Mouse (Mus musculus): ENCODE results near the gene Ifnar2. TPM values are rescaled to one million over a fixed set of nuclear protein-coding genes. Genes with fewer than 3 reads are reported as not detected.
"Not testable (repeated sequence)": the region's sequence is repeated elsewhere in the genome, so short reads cannot be mapped to it uniquely, and the experiment has no call there.

Ifnar2 gene
- polyA plus RNA-seq, 1 experiment from 2014 or later: 86.9 TPM

DNA sequence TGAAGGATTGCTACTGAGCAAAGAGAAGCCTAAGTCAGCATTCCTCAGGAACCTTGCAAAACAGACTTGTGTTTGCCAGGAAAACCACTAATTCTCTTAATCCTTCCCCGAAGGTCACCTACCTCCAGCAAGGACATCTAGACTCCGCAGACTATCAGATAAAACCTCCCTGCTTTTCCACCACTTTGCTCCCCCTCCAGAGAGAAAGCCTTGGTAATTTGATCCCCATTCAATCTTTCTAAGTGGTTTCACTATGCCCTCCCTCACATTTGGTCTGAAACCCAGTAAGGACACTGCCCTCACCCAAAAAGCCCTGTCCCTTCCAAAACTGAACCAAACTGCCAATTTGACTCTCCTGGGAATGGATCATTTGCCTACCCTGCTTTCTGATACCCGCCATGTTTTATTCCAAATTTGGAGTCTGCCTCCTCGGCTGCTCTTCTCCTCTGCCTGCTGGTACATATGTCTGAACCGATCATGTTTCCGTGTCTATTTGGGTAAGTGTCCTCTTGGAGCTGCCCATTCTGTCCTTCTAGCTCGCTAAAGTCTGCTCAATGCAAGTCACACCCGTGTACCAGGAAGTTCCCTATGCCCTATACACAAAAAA is 55.8 kb downstream of the Ifnar2 start:
- Histone ChIP-seq H3K27me3 (no peaks in the 10 kb centered on the region), H3K4me1 (replicated peaks) (peaks cover 16% of the 10 kb centered on the region)
- WGBS (ENCODE audit: insufficient replicate concordance): 75% methylated on average over 8 of the region's 8 CpGs

DNA sequence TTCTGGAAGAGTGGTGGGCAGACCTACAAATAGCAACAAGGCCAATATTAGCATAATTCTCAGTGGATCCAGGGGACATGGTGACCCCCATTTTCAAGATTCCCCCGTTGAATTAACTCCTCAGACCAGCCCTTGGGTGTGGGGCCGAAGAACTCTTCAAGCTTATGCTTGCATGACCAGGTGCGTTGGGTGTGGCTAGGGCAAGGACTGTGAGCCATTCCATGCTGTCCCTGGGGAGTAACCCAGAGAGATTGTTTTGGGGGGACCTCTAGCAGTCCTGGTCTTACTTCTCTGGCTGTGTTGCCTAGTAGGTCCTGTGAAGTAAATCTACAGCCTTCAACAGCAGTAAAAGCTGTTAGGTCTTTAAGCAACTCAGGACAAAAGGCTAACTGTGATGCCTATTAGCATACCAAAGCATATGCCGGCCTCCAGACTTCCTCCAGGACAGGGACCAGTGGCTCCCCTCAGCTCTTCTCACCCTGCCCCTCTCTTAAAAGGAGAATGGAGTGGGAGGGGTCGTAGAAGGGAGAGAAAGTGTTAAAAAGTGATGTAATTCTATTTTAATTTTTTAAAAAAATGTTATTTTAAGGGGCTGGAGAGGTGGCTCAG is 60.2 kb downstream of the Ifnar2 start:
- no peak for ATAC-seq (ENCODE audit: insufficient read depth)
- no peaks in the 10 kb centered on the region for H3K27me3 ChIP-seq
- H3K9me3 ChIP-seq (replicated peaks): no peaks in the 10 kb centered on the region
- no peak overlapping the region for H3K9ac ChIP-seq
- H3K27ac ChIP-seq (replicated peaks): peak overlapping the region; percentile 53
- WGBS (ENCODE audit: insufficient replicate concordance): 62% methylated on average over 5 of the region's 5 CpGs
- H3K36me3 ChIP-seq (replicated peaks): no peaks in the 10 kb centered on the region
- no peak overlapping the region for H3K4me2 ChIP-seq
- no peak overlapping the region for H3K4me3 ChIP-seq (replicated peaks)
- peaks cover 42% of the 10 kb centered on the region for H3K4me1 ChIP-seq (replicated peaks)

More for the DNA sequence above, 55.8 kb downstream of the Ifnar2 start:
- no peak overlapping the region for H3K4me3 ChIP-seq (replicated peaks)
- no peak for ATAC-seq (ENCODE audit: insufficient read depth)
- no peak overlapping the region for H3K27ac ChIP-seq (replicated peaks)
- H3K9ac ChIP-seq: no peak overlapping the region
- no peaks in the 10 kb centered on the region for H3K9me3 ChIP-seq (replicated peaks)
- no peak overlapping the region for H3K4me2 ChIP-seq
- H3K36me3 ChIP-seq (replicated peaks): peaks cover 40% of the 10 kb centered on the region

DNA sequence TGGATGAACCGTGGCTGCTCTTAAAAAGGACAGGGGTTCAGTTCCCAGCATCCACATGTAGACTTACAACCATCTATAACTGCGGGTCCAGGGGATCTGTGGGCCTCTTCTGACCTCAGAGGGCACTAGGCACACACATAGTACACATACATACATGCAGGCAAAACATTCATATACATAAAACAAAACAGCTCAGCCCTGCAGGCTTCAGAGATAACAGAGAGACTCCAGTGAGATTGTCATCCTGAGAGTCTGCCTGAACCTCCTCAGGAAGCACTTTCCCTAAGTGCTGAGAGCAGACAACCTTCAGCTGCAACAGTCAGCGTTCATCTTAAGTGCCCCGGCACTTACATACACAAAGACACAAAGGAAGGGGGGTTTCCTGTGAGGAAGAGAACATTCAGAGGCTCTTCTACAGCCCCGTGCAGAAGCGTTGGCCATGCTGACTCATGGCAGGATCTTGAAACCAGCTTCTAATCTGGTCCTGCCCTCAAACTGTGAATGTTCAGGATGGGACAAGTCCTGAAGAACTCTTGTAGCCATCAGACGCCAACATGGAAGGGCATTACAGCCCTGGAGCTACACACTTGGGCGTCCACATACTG is 60.8 kb downstream of the Ifnar2 start:
- no peak overlapping the region for H3K9ac ChIP-seq
- H3K4me2 ChIP-seq: peak overlapping the region; percentile 32; the same call in 1 of the 2 replicates
- H3K9me3 ChIP-seq (replicated peaks): no peaks in the 10 kb centered on the region
- peak overlapping the region; percentile 53 for H3K27ac ChIP-seq (replicated peaks)
- peak; percentile 76 for ATAC-seq (ENCODE audit: insufficient read depth)
- H3K27me3 ChIP-seq: no peaks in the 10 kb centered on the region
- peaks cover 48% of the 10 kb centered on the region for H3K4me1 ChIP-seq (replicated peaks)
- no peaks in the 10 kb centered on the region for H3K36me3 ChIP-seq (replicated peaks)
- no peak overlapping the region for H3K4me3 ChIP-seq (replicated peaks)
- WGBS (ENCODE audit: insufficient replicate concordance): 25% methylated on average over 8 of the region's 8 CpGs

DNA sequence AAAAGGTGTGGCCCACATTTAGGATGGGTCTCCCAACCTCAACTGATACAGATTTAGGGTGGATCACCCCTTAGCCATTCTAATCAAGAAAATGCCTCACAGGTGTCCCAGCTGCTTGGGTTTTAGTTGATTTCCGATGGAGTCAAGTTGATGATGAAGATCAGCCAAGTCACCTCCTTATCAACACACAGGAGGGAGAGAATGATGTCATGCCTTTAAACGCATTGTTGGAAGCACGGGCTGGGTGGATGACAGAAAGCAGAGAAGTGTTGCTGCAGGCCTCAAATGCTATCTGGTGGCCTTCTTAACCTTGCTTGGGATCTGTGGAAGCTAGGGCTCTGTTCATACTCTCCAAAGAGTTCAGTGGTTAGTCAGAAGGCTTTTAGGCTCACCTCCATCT is 61.5 kb downstream of the Ifnar2 start:
- H3K27me3 ChIP-seq: no peaks in the 10 kb centered on the region
- H3K9me3 ChIP-seq (replicated peaks): no peaks in the 10 kb centered on the region
- ATAC-seq (ENCODE audit: insufficient read depth): no peak
- H3K9ac ChIP-seq: no peak overlapping the region
- H3K27ac ChIP-seq (replicated peaks): 0 out of 2 replicates have a peak overlapping the region, but pooled peaks have one; percentile 53
- peaks cover 55% of the 10 kb centered on the region for H3K4me1 ChIP-seq (replicated peaks)
- no peaks in the 10 kb centered on the region for H3K36me3 ChIP-seq (replicated peaks)
- no peak overlapping the region for H3K4me2 ChIP-seq
- 41% methylated on average over 3 of the region's 3 CpGs for WGBS (ENCODE audit: insufficient replicate concordance)
- no peak overlapping the region for H3K4me3 ChIP-seq (replicated peaks)

DNA sequence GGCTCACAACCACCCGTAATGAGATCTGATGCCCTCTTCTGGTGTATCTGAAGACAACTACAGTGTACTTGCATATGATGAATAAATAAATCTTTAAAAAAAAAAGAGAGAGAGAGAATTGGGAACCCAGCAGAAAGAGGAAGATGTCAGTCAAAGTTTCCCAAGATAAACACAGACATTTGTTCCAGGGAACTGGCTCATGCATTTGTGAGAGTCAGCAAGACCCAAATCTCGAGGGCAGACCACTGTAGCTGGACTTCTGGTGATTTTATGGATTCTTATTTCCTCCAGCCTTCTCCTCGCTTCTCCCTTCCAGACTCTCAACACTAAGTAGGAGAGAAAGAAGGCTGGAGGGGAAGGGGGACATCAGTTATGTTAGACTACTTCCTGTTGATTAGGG is 65.5 kb downstream of the Ifnar2 start:
- peak overlapping the region; percentile 100 for H3K27ac ChIP-seq (replicated peaks)
- no peak overlapping the region for H3K4me2 ChIP-seq
- WGBS (ENCODE audit: insufficient replicate concordance): 44% methylated on average over 3 of the region's 3 CpGs
- H3K9me3 ChIP-seq (replicated peaks): no peaks in the 10 kb centered on the region
- peaks cover 79% of the 10 kb centered on the region for H3K4me1 ChIP-seq (replicated peaks)
- H3K36me3 ChIP-seq (replicated peaks): no peaks in the 10 kb centered on the region
- no peaks in the 10 kb centered on the region for H3K27me3 ChIP-seq
- 0 out of 2 replicates have a peak overlapping the region, but pooled peaks have one; percentile 9 for H3K9ac ChIP-seq
- H3K4me3 ChIP-seq (replicated peaks): no peak overlapping the region
- ATAC-seq (ENCODE audit: insufficient read depth): no peak

DNA sequence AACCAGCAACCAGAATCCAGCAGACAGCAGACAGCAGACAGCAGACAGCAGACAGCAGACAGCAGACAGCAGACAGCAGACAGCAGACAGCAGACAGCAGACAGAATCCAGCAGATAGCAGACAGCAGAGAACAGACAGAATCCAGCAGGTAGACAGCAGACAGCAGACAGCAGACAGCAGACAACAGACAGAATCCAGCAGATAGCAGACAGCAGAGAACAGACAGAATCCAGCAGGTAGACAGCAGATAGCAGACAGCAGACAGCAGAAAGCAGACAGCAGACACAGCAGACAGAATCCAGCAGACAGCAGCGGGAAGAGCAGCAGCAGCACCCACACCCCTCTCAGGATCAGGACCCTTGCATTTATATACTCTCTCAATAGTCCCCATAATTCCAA is 66.0 kb downstream of the Ifnar2 start:
- not testable (repeated sequence) for H3K27me3 ChIP-seq; H3K9ac ChIP-seq; ATAC-seq (ENCODE audit: insufficient read depth); H3K9me3 ChIP-seq (replicated peaks); H3K36me3 ChIP-seq (replicated peaks); H3K4me2 ChIP-seq; H3K4me3 ChIP-seq (replicated peaks)
- WGBS (ENCODE audit: insufficient replicate concordance): 76% methylated on average over 1 of the region's 1 CpGs
- Histone ChIP-seq H3K27ac (replicated peaks) (peak overlapping the region; percentile 100), H3K4me1 (replicated peaks) (peaks cover 79% of the 10 kb centered on the region)

DNA sequence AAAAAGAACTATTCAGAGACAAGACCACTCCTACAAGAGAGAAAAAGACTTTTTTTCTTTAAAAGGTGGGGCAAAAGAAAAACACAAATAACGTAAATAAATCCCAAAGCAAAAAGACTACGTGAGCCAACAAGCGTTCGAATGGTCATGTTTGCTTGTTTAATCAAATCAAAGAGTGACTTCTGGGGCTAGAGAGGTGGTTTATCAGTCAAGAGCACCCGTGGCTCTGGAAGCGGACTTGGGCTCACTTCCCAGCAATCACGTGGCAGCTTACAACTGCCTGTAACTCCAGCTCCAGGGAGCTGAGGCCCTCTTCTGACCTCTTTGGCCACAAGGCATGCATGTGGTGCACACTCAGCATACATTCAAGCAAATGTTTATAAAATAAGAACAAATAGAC is 68.8 kb downstream of the Ifnar2 start:
- ATAC-seq (ENCODE audit: insufficient read depth): peak; percentile 88
- H3K4me1 ChIP-seq (replicated peaks): peaks cover 86% of the 10 kb centered on the region
- H3K4me2 ChIP-seq: peak overlapping the region; percentile 65
- H3K36me3 ChIP-seq (replicated peaks): no peaks in the 10 kb centered on the region
- no peaks in the 10 kb centered on the region for H3K27me3 ChIP-seq
- H3K9ac ChIP-seq: peak overlapping the region; percentile 57
- WGBS (ENCODE audit: insufficient replicate concordance): 3% methylated on average over 7 of the region's 7 CpGs
- no peaks in the 10 kb centered on the region for H3K9me3 ChIP-seq (replicated peaks)
- peak overlapping the region; percentile 24 for H3K4me3 ChIP-seq (replicated peaks)
- H3K27ac ChIP-seq (replicated peaks): peak overlapping the region; percentile 100

DNA sequence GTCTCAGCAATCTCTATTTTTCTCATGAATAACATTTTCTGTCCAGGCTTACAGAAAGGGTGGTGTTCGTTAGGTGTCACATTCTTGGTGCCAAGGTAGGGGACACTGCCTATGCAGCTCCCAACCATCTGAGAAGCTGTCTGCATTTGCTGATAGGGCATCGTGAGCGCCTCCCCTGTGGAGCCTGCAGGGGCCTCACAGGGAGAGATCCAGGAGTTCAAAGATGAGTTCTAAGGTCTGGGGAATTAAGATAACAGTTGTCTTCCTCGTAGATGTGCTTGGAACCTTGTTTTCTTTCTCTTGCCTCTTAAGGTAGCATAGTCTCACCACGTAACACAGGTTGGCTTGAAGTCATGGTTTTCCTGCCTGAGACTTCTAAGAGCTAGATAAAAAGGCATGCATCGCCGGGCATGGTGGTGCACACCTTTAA is 69.2 kb downstream of the Ifnar2 start:
- peak; percentile 98 for ATAC-seq (ENCODE audit: insufficient read depth)
- no peaks in the 10 kb centered on the region for H3K36me3 ChIP-seq (replicated peaks)
- H3K9me3 ChIP-seq (replicated peaks): no peaks in the 10 kb centered on the region
- peaks cover 90% of the 10 kb centered on the region for H3K4me1 ChIP-seq (replicated peaks)
- 12% methylated on average over 7 of the region's 7 CpGs for WGBS (ENCODE audit: insufficient replicate concordance)
- H3K27me3 ChIP-seq: no peaks in the 10 kb centered on the region
- peak overlapping the region; percentile 65 for H3K4me2 ChIP-seq
- H3K27ac ChIP-seq (replicated peaks): peak overlapping the region; percentile 100
- H3K4me3 ChIP-seq (replicated peaks): peak overlapping the region; percentile 24
- H3K9ac ChIP-seq: peak overlapping the region; percentile 41; the same call in 1 of the 2 replicates

DNA sequence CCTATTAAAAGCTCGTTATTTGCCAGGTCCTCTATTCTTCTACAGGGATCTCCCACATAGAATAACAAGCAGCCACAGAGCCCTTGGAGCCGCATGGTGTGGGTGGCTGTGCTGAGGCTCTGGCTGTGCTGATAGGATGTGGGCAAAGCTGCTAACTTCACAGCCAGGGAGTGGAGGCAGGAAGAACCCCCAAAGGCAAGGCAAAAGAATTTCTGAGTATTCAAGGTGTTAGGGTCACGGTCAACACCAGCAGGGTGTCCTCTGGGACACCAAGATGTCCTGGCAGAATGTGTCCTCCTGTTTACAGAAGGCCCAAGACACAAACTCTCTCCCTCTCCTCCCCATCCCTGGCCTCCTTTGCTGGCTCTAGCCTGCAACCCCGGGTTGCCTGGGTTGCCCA is 69.9 kb downstream of the Ifnar2 start:
- peak overlapping the region; percentile 100 for H3K27ac ChIP-seq (replicated peaks)
- H3K27me3 ChIP-seq: no peaks in the 10 kb centered on the region
- H3K4me3 ChIP-seq (replicated peaks): peak overlapping the region; percentile 9; the same call in 1 of the 2 replicates
- ATAC-seq (ENCODE audit: insufficient read depth): peak; percentile 61
- H3K36me3 ChIP-seq (replicated peaks): no peaks in the 10 kb centered on the region
- H3K9ac ChIP-seq: peak overlapping the region; percentile 64
- H3K4me2 ChIP-seq: peak overlapping the region; percentile 65
- no peaks in the 10 kb centered on the region for H3K9me3 ChIP-seq (replicated peaks)
- 23% methylated on average over 4 of the region's 4 CpGs for WGBS (ENCODE audit: insufficient replicate concordance)
- H3K4me1 ChIP-seq (replicated peaks): peaks cover 94% of the 10 kb centered on the region

DNA sequence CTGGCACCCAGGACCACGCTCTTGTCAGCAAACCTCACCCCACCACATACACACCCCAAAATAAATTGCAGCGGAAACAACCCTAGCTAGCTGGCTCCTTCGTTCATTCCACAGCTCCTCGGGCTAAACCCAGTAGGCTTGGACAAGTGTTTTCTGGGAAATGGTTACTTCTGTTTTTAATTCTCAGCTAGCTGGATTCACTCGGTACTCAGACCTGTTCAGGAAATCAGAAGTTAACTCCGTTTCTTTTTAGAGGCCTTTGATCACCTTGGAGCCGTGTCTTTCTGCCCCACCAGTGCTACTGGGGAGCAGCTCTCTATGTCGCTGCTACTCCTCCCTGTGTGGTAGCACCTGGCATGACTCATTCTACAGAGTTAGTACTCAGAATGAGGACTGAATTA is 70.6 kb downstream of the Ifnar2 start:
- Histone ChIP-seq H3K36me3 (replicated peaks) (no peaks in the 10 kb centered on the region), H3K4me3 (replicated peaks) (no peak overlapping the region), H3K4me2 (peak overlapping the region; percentile 65), H3K9ac (peak overlapping the region; percentile 64), H3K27ac (replicated peaks) (peak overlapping the region; percentile 100), H3K4me1 (replicated peaks) (peaks cover 94% of the 10 kb centered on the region), H3K9me3 (replicated peaks) (no peaks in the 10 kb centered on the region), H3K27me3 (no peaks in the 10 kb centered on the region)
- ATAC-seq (ENCODE audit: insufficient read depth): no peak
- 60% methylated on average over 8 of the region's 8 CpGs for WGBS (ENCODE audit: insufficient replicate concordance)

DNA sequence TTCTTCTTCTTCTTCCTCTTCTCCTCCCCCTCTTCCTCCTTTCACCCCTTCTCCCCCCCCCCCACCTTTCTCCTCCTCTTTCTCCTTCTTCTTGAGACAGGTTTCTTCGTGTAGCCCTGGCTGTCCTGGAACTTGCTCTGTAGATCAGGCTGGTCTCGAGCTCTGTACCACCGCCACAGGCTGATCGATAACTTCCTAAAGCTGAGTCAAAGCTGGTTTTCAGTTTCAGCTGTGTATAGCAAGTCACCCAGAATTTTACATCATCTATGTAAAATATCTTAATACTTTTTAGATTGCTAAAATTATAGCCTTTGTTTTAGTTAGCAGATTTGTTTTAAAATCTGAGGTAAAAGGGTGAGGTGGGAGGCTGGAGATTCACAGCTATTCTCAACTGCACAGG is 72.3 kb downstream of the Ifnar2 start:
- H3K9me3 ChIP-seq (replicated peaks): no peaks in the 10 kb centered on the region
- no peak for ATAC-seq (ENCODE audit: insufficient read depth)
- H3K9ac ChIP-seq: no peak overlapping the region
- no peak overlapping the region for H3K4me2 ChIP-seq
- no peaks in the 10 kb centered on the region for H3K36me3 ChIP-seq (replicated peaks)
- no peaks in the 10 kb centered on the region for H3K27me3 ChIP-seq
- peaks cover 94% of the 10 kb centered on the region for H3K4me1 ChIP-seq (replicated peaks)
- peak overlapping the region; percentile 87 for H3K27ac ChIP-seq (replicated peaks)
- H3K4me3 ChIP-seq (replicated peaks): no peak overlapping the region
- 76% methylated on average over 4 of the region's 4 CpGs for WGBS (ENCODE audit: insufficient replicate concordance)

Data from liver, embryonic 15.5 days (tissue).